In the genomic region with DNA sequence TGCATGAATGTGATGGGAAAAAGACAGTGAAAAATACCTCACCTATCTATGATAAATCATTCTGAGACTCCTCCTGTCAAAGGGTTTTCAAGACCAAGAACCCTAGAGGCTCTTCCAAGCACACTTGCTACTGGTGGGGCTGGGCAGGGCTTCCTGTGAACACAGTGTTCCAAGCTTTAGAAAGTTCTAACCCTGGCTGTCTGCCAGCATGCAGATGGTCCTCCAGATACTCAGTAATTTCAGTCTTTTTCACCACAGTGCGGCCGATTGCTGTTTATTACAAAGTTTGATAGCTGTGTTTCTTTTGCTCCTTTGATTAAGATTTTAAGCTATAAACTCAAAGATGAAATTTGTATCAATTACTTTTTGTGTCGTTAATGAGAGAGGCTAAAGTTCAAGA, we compare ENCODE assay signal across 10 mouse cellular contexts.
DNase-seq lines count a peak whose midpoint lies in the region; ATAC-seq lines count a peak whose summit lies in the region.
"Had no signal": no experiment of that assay in that cellular context is flagged by ENCODE, and none has a peak within 500 bp of the region (broad histone marks: within the 10 kb centered on the region; RNA-seq: fewer than 3 reads in every experiment).

No protein-coding gene starts in this region.

- ATAC-seq in forebrain, embryonic 16.5 days = 0 out of 2 replicates have a peak, but pooled peaks have one; percentile 37
- ATAC-seq in intestine, embryonic 16.5 days = peak; percentile 47; the same call in 1 of the 2 replicates
- 0 out of 2 replicates have a peak, but pooled peaks have one; percentile 18 for ATAC-seq in liver, embryonic 12.5 days
- ATAC-seq in neural tube, embryonic 15.5 days (ENCODE audit: low FRiP score) = no peak

- no peaks in the 10 kb centered on the region for H3K27me3 ChIP-seq in forebrain, embryonic 16.5 days (replicated peaks; ENCODE audit: control insufficient read depth, insufficient read depth, low read length)
- no peaks in the 10 kb centered on the region for H3K27me3 ChIP-seq in intestine, embryonic 16.5 days (replicated peaks; ENCODE audit: control insufficient read depth, insufficient read depth, low read length)
- H3K27me3 ChIP-seq in liver, embryonic 12.5 days (replicated peaks) = no peaks in the 10 kb centered on the region
- H3K27me3 ChIP-seq in neural tube, embryonic 15.5 days (replicated peaks) = no peaks in the 10 kb centered on the region
- H3K27me3 ChIP-seq: heart, embryonic 13.5 days; neural tube, embryonic 12.5 days had no signal

- H3K4me3 ChIP-seq in forebrain, embryonic 16.5 days (replicated peaks; ENCODE audit: low read length) = no peak overlapping the region
- no peak overlapping the region for H3K4me3 ChIP-seq in intestine, embryonic 16.5 days (ENCODE audit: low read length)
- H3K4me3 ChIP-seq in liver, embryonic 12.5 days = no peak overlapping the region
- H3K4me3 ChIP-seq in neural tube, embryonic 15.5 days (replicated peaks) = no peak overlapping the region
- H3K4me3 ChIP-seq: heart, embryonic 13.5 days; neural tube, embryonic 12.5 days had no signal

- H3K9me3 ChIP-seq in forebrain, embryonic 16.5 days (ENCODE audit: control insufficient read depth, low read length) = no peaks in the 10 kb centered on the region; the same call in 1 of the 2 replicates
- no peaks in the 10 kb centered on the region for H3K9me3 ChIP-seq in intestine, embryonic 16.5 days (ENCODE audit: control insufficient read depth, low read length)
- no peaks in the 10 kb centered on the region for H3K9me3 ChIP-seq in liver, embryonic 12.5 days (replicated peaks)
- no peaks in the 10 kb centered on the region for H3K9me3 ChIP-seq in neural tube, embryonic 15.5 days (replicated peaks)
- H3K9me3 ChIP-seq: heart, embryonic 13.5 days; neural tube, embryonic 12.5 days had no signal

- H3K4me2 ChIP-seq in forebrain, embryonic 16.5 days (ENCODE audit: low read length) = no peak overlapping the region
- H3K4me2 ChIP-seq in intestine, embryonic 16.5 days (ENCODE audit: low read depth, low read length) = no peak overlapping the region
- no peak overlapping the region for H3K4me2 ChIP-seq in liver, embryonic 12.5 days
- no peak overlapping the region for H3K4me2 ChIP-seq in neural tube, embryonic 15.5 days
- H3K4me2 ChIP-seq: neural tube, embryonic 12.5 days had no signal

- H3K36me3 ChIP-seq in forebrain, embryonic 16.5 days (ENCODE audit: control insufficient read depth, insufficient read depth) = no peaks in the 10 kb centered on the region
- 0 out of 2 replicates have a peak, but pooled peaks cover 2% of the 10 kb centered on the region for H3K36me3 ChIP-seq in intestine, embryonic 16.5 days (ENCODE audit: control insufficient read depth, insufficient read depth, low read length)
- H3K36me3 ChIP-seq in liver, embryonic 12.5 days = no peaks in the 10 kb centered on the region
- H3K36me3 ChIP-seq in neural tube, embryonic 15.5 days = no peaks in the 10 kb centered on the region
- H3K36me3 ChIP-seq: neural tube, embryonic 12.5 days had no signal

- H3K4me1 ChIP-seq in forebrain, embryonic 16.5 days (replicated peaks; ENCODE audit: control insufficient read depth, insufficient read depth, low read length) = peaks cover 15% of the 10 kb centered on the region
- peaks cover 19% of the 10 kb centered on the region for H3K4me1 ChIP-seq in intestine, embryonic 16.5 days (ENCODE audit: control insufficient read depth, insufficient read depth, low read length)
- H3K4me1 ChIP-seq in liver, embryonic 12.5 days = peaks cover 11% of the 10 kb centered on the region
- peaks cover 19% of the 10 kb centered on the region for H3K4me1 ChIP-seq in neural tube, embryonic 15.5 days

- no peak overlapping the region for H3K27ac ChIP-seq in forebrain, embryonic 16.5 days (ENCODE audit: low read length)
- no peak overlapping the region for H3K27ac ChIP-seq in intestine, embryonic 16.5 days (ENCODE audit: low read length)
- no peak overlapping the region for H3K27ac ChIP-seq in liver, embryonic 12.5 days
- H3K27ac ChIP-seq in neural tube, embryonic 15.5 days (replicated peaks) = no peak overlapping the region
- H3K27ac ChIP-seq: heart, embryonic 13.5 days; neural tube, embryonic 12.5 days had no signal

- peak; percentile 43 to 50 for DNase-seq in left cerebral cortex, adult 18-20 months (ENCODE audit: low spot score in 2 of 2)
- no peak for DNase-seq in left cerebral cortex, adult 8-10 months (ENCODE audit: low spot score in 2 of 2)
- peak; percentile 44 for DNase-seq in NIH3T3 (ENCODE audit: low read depth)
- DNase-seq in embryo, embryonic 11 days = no peak

- WGBS in forebrain, embryonic 16.5 days = 31% methylated on average over 3 of the region's 3 CpGs
- 30% methylated on average over 3 of the region's 3 CpGs for WGBS in intestine, embryonic 16.5 days
- WGBS in liver, embryonic 12.5 days (ENCODE audit: insufficient replicate concordance) = 58% methylated on average over 3 of the region's 3 CpGs
- 48% methylated on average over 3 of the region's 3 CpGs for WGBS in neural tube, embryonic 15.5 days

- no peak overlapping the region for H3K9ac ChIP-seq in forebrain, embryonic 16.5 days (replicated peaks; ENCODE audit: low read depth, low read length)
- H3K9ac ChIP-seq in intestine, embryonic 16.5 days (ENCODE audit: low read depth, low read length) = no peak overlapping the region
- no peak overlapping the region for H3K9ac ChIP-seq in liver, embryonic 12.5 days
- no peak overlapping the region for H3K9ac ChIP-seq in neural tube, embryonic 15.5 days (replicated peaks)
- H3K9ac ChIP-seq: neural tube, embryonic 12.5 days had no signal

Comparison
In these comparisons a context has a peak if more than half of its experiments do, and no peak if none do; other contexts are left out.
1. DNase-seq: peak in left cerebral cortex, adult 18-20 months (2 of 2) and NIH3T3 (single experiment); none in left cerebral cortex, adult 8-10 months (0 of 2) and embryo, embryonic 11 days (single experiment).